Mouse (Mus musculus) cerebellum, postnatal 25 days (tissue): ENCODE results near the gene Dlx5.
A peak's percentile ranks its signal among the peaks of the same experiment; 100 is the strongest.

Source experiments
- DNase-seq, 2 experiments: peaks; one replicate each; pipeline ENCODE4 v3.0.0; 2021; ENCODE audit warnings: mixed read lengths in 2 of 2

The Dlx5 gene

GRCm38 (mm10) chr6:6859111-6859949 lies 22.6 kb downstream of the Dlx5 start:
- no peak for DNase-seq

GRCm38 (mm10) chr6:6858571-6858970 lies 23.3 kb downstream of the Dlx5 start:
- no peak for DNase-seq

- no peak for DNase-seq
These were observed 24.1 kb downstream of the Dlx5 start for GRCm38 (mm10) chr6:6857766-6858165.

- no peak for DNase-seq
These were observed 25.0 kb downstream of the Dlx5 start for GRCm38 (mm10) chr6:6856881-6857280.

GRCm38 (mm10) chr6:6856316-6856715 lies 25.6 kb downstream of the Dlx5 start:
- no peak for DNase-seq

GRCm38 (mm10) chr6:6855746-6856185 lies 26.1 kb downstream of the Dlx5 start:
- no peak for DNase-seq

GRCm38 (mm10) chr6:6854902-6855745 lies 26.8 kb downstream of the Dlx5 start:
- DNase-seq = no peak

- no peak for DNase-seq
These were observed 27.7 kb downstream of the Dlx5 start for GRCm38 (mm10) chr6:6854176-6854575.

- no peak for DNase-seq
These were observed 28.9 kb downstream of the Dlx5 start for GRCm38 (mm10) chr6:6852944-6853343.

- no peak for DNase-seq
These were observed 30.7 kb downstream of the Dlx5 start for GRCm38 (mm10) chr6:6851166-6851565.

GRCm38 (mm10) chr6:6850324-6851060 lies 31.4 kb downstream of the Dlx5 start:
- no peak for DNase-seq

- DNase-seq = no peak
These were observed 32.1 kb downstream of the Dlx5 start for GRCm38 (mm10) chr6:6849744-6850143.

GRCm38 (mm10) chr6:6848541-6848940 lies 33.3 kb downstream of the Dlx5 start:
- DNase-seq = no peak

GRCm38 (mm10) chr6:6833301-6833700 lies 48.6 kb downstream of the Dlx5 start:
- peak in 1 of 2 experiments; percentile 28 for DNase-seq

GRCm38 (mm10) chr6:6830446-6830845 lies 51.4 kb downstream of the Dlx5 start:
- DNase-seq = no peak
